Mouse (Mus musculus) CH12.LX (cell line): ENCODE measurements at regions not wholly inside any gene's neighbourhood (a gene's known extent, or its start where the extent isn't known, plus 50 kb on each side); places are given as distances from the start of the nearest gene placed in this dataset.

ENCODE experiments used
- DNase-seq: peaks from one replicate; pipeline ENCODE4 v3.0.0-alpha.2; 2013; ENCODE audit errors: extremely low read depth
- H3K27ac ChIP-seq: 2 replicates; pipeline ENCODE4 v1.5.1; 2012; ENCODE audit warnings: low read depth, mild to moderate bottlenecking, control low read depth, moderate library complexity; ENCODE audit not compliant: insufficient read depth
- H3K27me3 ChIP-seq: replicated peaks from 2 replicates; pipeline ENCODE3; 2012; ENCODE audit warnings: inconsistent platforms
- H3K36me3 ChIP-seq, 2 experiments: replicated peaks in 1 of 2; 2 replicates each; pipeline versions ENCODE3 to v1.6.1; 2012; ENCODE audit warnings: inconsistent platforms in 1 of 2, low read length in 1 of 2, mild to moderate bottlenecking in 1 of 2, mixed read lengths in 1 of 2, moderate library complexity in 1 of 2; ENCODE audit not compliant: control insufficient read depth in 1 of 2, insufficient read depth in 1 of 2
- H3K4me1 ChIP-seq, 2 experiments: 2 replicates each; pipeline ENCODE4 v1.6.1; 2012; ENCODE audit warnings: inconsistent platforms in 1 of 2, moderate library complexity in 1 of 2; ENCODE audit not compliant: insufficient read depth in 2 of 2, control insufficient read depth in 1 of 2
- H3K4me2 ChIP-seq: 2 replicates; pipeline ENCODE4 v1.6.1; 2012; ENCODE audit warnings: low read depth, mild to moderate bottlenecking, control low read depth; ENCODE audit not compliant: poor library complexity, insufficient read depth, severe bottlenecking
- H3K4me3 ChIP-seq, 3 experiments: fragments of 150-350 bp in 1 of 3; sonication (generic) in 1 of 3; replicated peaks in 1 of 3; 2 replicates each; pipeline versions ENCODE3 to v1.5.1; 2011 to 2012; ENCODE audit warnings: low read depth in 2 of 3, low read length in 2 of 3, mild to moderate bottlenecking in 2 of 3, moderate library complexity in 2 of 3, control low read depth in 1 of 3, improper control_type of control experiment in 1 of 3, inconsistent platforms in 1 of 3, mixed read lengths in 1 of 3; ENCODE audit not compliant: poor library complexity in 1 of 3
- H3K79me2 ChIP-seq: replicated peaks from 2 replicates; pipeline ENCODE4 v1.6.1; 2012; ENCODE audit warnings: mild to moderate bottlenecking, moderate library complexity; ENCODE audit not compliant: control insufficient read depth, poor library complexity, insufficient read depth, severe bottlenecking; ENCODE audit errors: extremely low read depth
- H3K9ac ChIP-seq: 2 replicates; pipeline ENCODE4 v1.6.1; 2012; ENCODE audit warnings: low read depth, mild to moderate bottlenecking, control low read depth, moderate library complexity; ENCODE audit not compliant: insufficient read depth
- H3K9me3 ChIP-seq: replicated peaks from 2 replicates; pipeline ENCODE3; 2012; ENCODE audit warnings: low read length, inconsistent platforms, mixed read lengths
- BHLHE40 ChIP-seq: IDR thresholded peaks from 2 replicates; pipeline ENCODE4 v1.6.1; 2011; ENCODE audit warnings: mild to moderate bottlenecking, low read depth, low read length, improper control_type of control experiment
- CHD2 ChIP-seq: IDR thresholded peaks from 2 replicates; pipeline ENCODE4 v1.6.1; 2011; ENCODE audit warnings: low read length, improper control_type of control experiment
- CTCF ChIP-seq, 2 experiments: IDR thresholded peaks in 1 of 2; conservative IDR thresholded peaks in 1 of 2; 2 replicates each; pipeline ENCODE4 v1.5.1; 2011 to 2012; ENCODE audit warnings: low read depth in 2 of 2, low read length in 2 of 2, improper control_type of control experiment in 1 of 2, inconsistent platforms in 1 of 2, mild to moderate bottlenecking in 1 of 2, moderate library complexity in 1 of 2
- E2F4 ChIP-seq: IDR thresholded peaks from 2 replicates; pipeline ENCODE4 v1.6.1; 2011; ENCODE audit warnings: low read depth, low read length, improper control_type of control experiment; ENCODE audit not compliant: insufficient replicate concordance
- EP300 ChIP-seq: IDR thresholded peaks from 2 replicates; pipeline ENCODE4 v1.6.1; 2011; ENCODE audit warnings: low read length, improper control_type of control experiment
- ETS1 ChIP-seq: conservative IDR thresholded peaks from 2 replicates; pipeline ENCODE4 v1.6.1; 2012; ENCODE audit warnings: low read depth, mild to moderate bottlenecking, inconsistent platforms, low read length, improper control_type of control experiment, moderate library complexity
- HCFC1 ChIP-seq: IDR thresholded peaks from 2 replicates; pipeline ENCODE4 v1.6.1; 2012; ENCODE audit warnings: low read depth, mild to moderate bottlenecking, inconsistent platforms, low read length, improper control_type of control experiment
- IRF4 ChIP-seq: IDR thresholded peaks from 2 replicates; pipeline ENCODE4 v1.6.1; 2014; ENCODE audit warnings: low read depth, mild to moderate bottlenecking, inconsistent platforms, low read length, improper control_type of control experiment
- JUN ChIP-seq: IDR thresholded peaks from 2 replicates; pipeline ENCODE4 v1.6.1; 2011; ENCODE audit warnings: low read depth, mild to moderate bottlenecking, low read length, improper control_type of control experiment, moderate library complexity; ENCODE audit not compliant: insufficient read depth
- KAT2A ChIP-seq: IDR thresholded peaks from 2 replicates; pipeline ENCODE4 v1.6.1; 2012; ENCODE audit warnings: low read length, improper control_type of control experiment, inconsistent platforms; ENCODE audit not compliant: insufficient replicate concordance
- MAFK ChIP-seq: IDR thresholded peaks from 2 replicates; pipeline ENCODE4 v1.6.1; 2011; ENCODE audit warnings: low read length, improper control_type of control experiment; ENCODE audit not compliant: insufficient replicate concordance
- MAZ ChIP-seq: IDR thresholded peaks from 2 replicates; pipeline ENCODE4 v1.6.1; 2012; ENCODE audit warnings: low read depth, mild to moderate bottlenecking, inconsistent platforms, low read length, improper control_type of control experiment, moderate library complexity
- MEF2A ChIP-seq: IDR thresholded peaks from 2 replicates; pipeline ENCODE4 v1.6.1; 2014; ENCODE audit warnings: low read depth, mild to moderate bottlenecking, inconsistent platforms, low read length, improper control_type of control experiment, borderline replicate concordance
- MYC ChIP-seq: IDR thresholded peaks from 2 replicates; pipeline ENCODE4 v1.6.1; 2011; ENCODE audit warnings: low read depth, mild to moderate bottlenecking, improper control_type of control experiment, low read length
- NELFE ChIP-seq: IDR thresholded peaks from 2 replicates; pipeline ENCODE4 v1.6.1; 2011; ENCODE audit warnings: low read depth, low read length, improper control_type of control experiment
- NRF1 ChIP-seq: IDR thresholded peaks from 2 replicates; pipeline ENCODE4 v1.6.1; 2014; ENCODE audit warnings: low read depth, mild to moderate bottlenecking, inconsistent platforms, low read length, improper control_type of control experiment, moderate library complexity
- PAX5 ChIP-seq: IDR thresholded peaks from 2 replicates; pipeline ENCODE4 v1.6.1; 2012; ENCODE audit warnings: low read length, inconsistent platforms, mixed read lengths
- POLR2A ChIP-seq: IDR thresholded peaks from 2 replicates; pipeline ENCODE4 v1.6.1; 2011; ENCODE audit warnings: low read depth, mild to moderate bottlenecking, improper control_type of control experiment, low read length
- RAD21 ChIP-seq: IDR thresholded peaks from 2 replicates; pipeline ENCODE4 v1.6.1; 2011; ENCODE audit warnings: low read depth, mild to moderate bottlenecking, low read length, improper control_type of control experiment, moderate library complexity
- SIN3A ChIP-seq: IDR thresholded peaks from 2 replicates; pipeline ENCODE4 v1.6.1; 2012; ENCODE audit warnings: low read length, improper control_type of control experiment, inconsistent platforms
- SMC3 ChIP-seq: IDR thresholded peaks from 2 replicates; pipeline ENCODE4 v1.6.1; 2011; ENCODE audit warnings: low read depth, low read length, improper control_type of control experiment
- TBP ChIP-seq: conservative IDR thresholded peaks from 2 replicates; pipeline ENCODE4 v1.6.1; 2011; ENCODE audit warnings: low read depth, low read length, improper control_type of control experiment
- UBTF ChIP-seq: IDR thresholded peaks from 2 replicates; pipeline ENCODE4 v1.6.1; 2012; ENCODE audit warnings: low read depth, mild to moderate bottlenecking, inconsistent platforms, low read length, improper control_type of control experiment, moderate library complexity
- USF1 ChIP-seq: IDR thresholded peaks from 2 replicates; pipeline ENCODE4 v1.6.1; 2014; ENCODE audit warnings: low read depth, mild to moderate bottlenecking, inconsistent platforms, low read length, improper control_type of control experiment
- USF2 ChIP-seq: conservative IDR thresholded peaks from 2 replicates; pipeline ENCODE4 v1.6.1; 2011; ENCODE audit warnings: low read depth, low read length, improper control_type of control experiment
- ZKSCAN1 ChIP-seq: IDR thresholded peaks from 2 replicates; pipeline ENCODE4 v1.6.1; 2012; ENCODE audit warnings: low read depth, inconsistent platforms, low read length, improper control_type of control experiment, borderline replicate concordance
- ZNF384 ChIP-seq: IDR thresholded peaks from 2 replicates; pipeline ENCODE4 v1.6.1; 2012; ENCODE audit warnings: low read depth, low read length, improper control_type of control experiment, inconsistent platforms
- dilution Hi-C: fragments of 300-500 bp; cut with MboI; formaldehyde crosslinking; loops from 2 replicates; pipeline ENCODE4 v1.14.3; 2020; ENCODE audit warnings: low sequenced_read_pairs; ENCODE audit not compliant: extremely low pct_unique_long_range_greater_than_20kb, extremely low pct_ligation_motif_present
- in situ Hi-C: fragments of 300-500 bp; cut with MboI; formaldehyde crosslinking; loops from 3 replicates; pipeline ENCODE4 v1.14.3; 2019; ENCODE audit warnings: low sequenced_read_pairs, low pct_ligation_motif_present, low pct_unique_long_range_greater_than_20kb, mixed read lengths

DNA sequence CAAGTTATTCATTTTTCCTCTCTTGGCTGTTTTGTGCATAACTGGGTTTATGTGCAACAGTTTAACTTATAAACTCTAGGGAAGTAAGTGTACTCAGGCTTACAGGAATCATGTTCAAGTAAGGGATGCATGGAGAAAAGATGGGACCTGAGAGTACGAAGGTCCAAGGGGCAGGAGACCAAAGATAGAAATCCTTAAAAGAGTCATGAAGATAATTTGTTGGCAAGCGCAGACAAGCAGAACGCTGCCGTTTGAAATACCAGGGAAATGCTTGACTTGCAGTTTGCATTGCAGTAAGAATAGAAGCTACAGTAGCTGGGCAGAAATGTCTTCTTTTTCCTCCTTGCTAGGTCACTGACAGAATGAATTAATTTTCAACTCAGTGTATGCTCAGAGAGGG, 196.7 kb downstream of the Sqor start:
- Histone ChIP-seq H3K4me3 (no peak overlapping the region), H3K27ac (no peak overlapping the region), H3K9ac (no peak overlapping the region), H3K36me3 (no peaks in the 10 kb centered on the region), H3K9me3 (no peaks in the 10 kb centered on the region), H3K79me2 (no peaks in the 10 kb centered on the region)
- in situ Hi-C loops, result no loop called here
- TF ChIP-seq IRF4 (no peak), MAZ (no peak), BHLHE40 (no peak), NELFE (no peak), KAT2A (no peak), EP300 (no peak), POLR2A (no peak), E2F4 (no peak), ZNF384 (no peak), NRF1 (no peak), MAFK (no peak), PAX5 (no peak), JUN (no peak), CHD2 (no peak), HCFC1 (no peak), UBTF (no peak), MEF2A (no peak)
- TF ChIP-seq, all 38 proteins: peak for 0
- no peaks in the 10 kb centered on the region for H3K4me1 ChIP-seq
- no peak for DNase-seq
- H3K27me3 ChIP-seq, result no peaks in the 10 kb centered on the region
- dilution Hi-C loops, result no loop called here
- H3K4me2 ChIP-seq, result no peak overlapping the region

DNA sequence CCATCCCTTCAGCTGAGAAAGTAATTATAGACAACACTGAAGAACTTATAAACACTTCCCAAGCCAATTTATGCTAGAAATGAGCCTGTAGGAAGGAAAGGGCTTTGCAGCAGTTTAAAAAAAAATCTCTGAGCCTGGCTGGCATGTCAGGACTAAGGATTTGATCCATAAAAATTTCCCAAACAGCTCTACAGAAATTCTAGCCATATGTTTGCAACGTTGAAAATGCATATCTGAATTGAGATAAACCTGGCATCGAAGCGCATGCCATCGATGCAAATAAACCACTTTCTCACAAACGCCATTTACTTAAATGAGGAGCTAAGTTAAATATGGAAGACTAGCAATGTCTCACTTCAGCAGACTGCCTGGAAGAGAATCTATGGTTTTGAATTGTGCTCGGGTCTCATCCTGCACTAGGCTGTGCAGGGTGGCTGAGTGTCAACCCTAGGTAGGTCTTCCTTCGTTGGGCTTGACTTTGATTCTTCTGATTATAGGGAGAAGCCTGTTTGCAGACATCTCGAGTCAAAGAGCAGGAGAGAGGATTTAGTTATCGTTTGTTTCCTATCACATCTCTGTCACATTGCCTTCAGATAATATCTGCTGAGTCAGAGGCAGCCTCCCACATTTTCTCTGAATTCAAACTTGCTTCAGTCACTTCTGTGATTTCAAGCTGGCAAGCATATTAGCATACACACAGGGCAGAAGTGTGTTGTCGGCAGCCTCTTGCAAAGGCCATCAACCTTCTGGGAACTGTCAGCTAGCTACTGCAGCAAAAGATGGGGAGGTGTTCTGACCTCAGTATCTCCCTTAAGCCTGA, 204.0 kb downstream of the Sqor start:
- Histone ChIP-seq H3K9ac (no peak overlapping the region), H3K79me2 (no peaks in the 10 kb centered on the region), H3K27me3 (no peaks in the 10 kb centered on the region), H3K4me3 (no peak overlapping the region), H3K27ac (no peak overlapping the region), H3K4me2 (no peak overlapping the region), H3K9me3 (peaks cover 3% of the 10 kb centered on the region), H3K36me3 (no peaks in the 10 kb centered on the region), H3K4me1 (no peaks in the 10 kb centered on the region)
- no peak for DNase-seq
- dilution Hi-C loops, result no loop called here
- TF ChIP-seq EP300 (no peak), SIN3A (no peak), BHLHE40 (no peak), TBP (no peak), ETS1 (no peak), RAD21 (no peak), HCFC1 (no peak), MEF2A (no peak), ZNF384 (no peak), ZKSCAN1 (no peak), SMC3 (no peak), IRF4 (no peak), USF1 (no peak), USF2 (no peak), MAZ (no peak), PAX5 (no peak), CTCF (conservative IDR thresholded peaks at IDR 0.05 in 1 of 2, IDR thresholded peaks at IDR 0.05 in 1 of 2; ENCODE audit: low read depth in 2 of 2, low read length in 2 of 2) (no peak), MYC (no peak)
- in situ Hi-C loops, result no loop called here
